Mouse (Mus musculus): ENCODE data around the gene Rab5b.
"Not testable (repeated sequence)": the region's sequence is repeated elsewhere in the genome, so short reads cannot be mapped to it uniquely, and the experiment has no call there.

Rab5b gene

DNA sequence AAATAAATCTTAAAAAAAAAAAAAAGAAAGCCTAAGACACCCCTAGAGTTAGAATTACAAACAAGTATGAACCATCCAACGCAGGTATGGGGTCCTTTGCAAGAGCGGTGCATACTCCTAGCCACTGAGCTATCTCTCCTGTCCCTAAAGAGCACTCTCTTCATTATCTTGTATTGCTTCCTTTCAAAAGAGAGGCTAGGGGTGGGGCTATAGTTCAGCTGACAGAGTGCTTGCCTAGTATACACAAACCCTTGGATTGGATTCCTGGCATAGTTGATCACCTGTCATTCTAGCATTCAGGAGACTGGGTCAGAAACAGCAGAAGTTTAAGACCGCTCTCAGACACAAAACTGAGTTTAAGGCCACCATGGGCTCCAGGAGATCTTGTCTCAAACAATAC is 40.8 kb downstream of the Rab5b start:
- in situ Hi-C loops (cut with MboI; ENCODE audit: low pct_unique_long_range_greater_than_20kb in 1 of 2, low sequenced_read_pairs in 2 of 2, unreplicated experiment in 1 of 2), result no loop called here

DNA sequence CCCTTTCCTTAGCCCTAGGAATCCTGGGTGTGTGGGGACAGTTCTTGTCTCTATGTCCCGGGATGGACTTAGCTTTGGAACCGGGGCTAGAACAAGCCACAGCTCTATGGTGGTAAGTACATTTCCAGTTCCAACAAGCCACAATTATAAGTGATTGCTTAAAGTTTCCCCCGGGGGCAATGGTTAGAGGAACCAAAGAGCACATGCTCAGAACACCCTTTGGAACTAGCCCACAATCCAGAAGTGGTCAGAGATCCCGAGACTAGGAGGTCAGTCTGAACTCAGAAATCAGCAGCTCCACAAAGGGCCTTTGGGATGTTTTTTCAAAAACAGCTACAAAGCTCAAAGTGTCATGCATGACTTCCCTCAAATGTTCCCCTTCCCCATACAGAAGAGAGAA is 42.2 kb downstream of the Rab5b start:
- in situ Hi-C loops (cut with MboI; ENCODE audit: low pct_unique_long_range_greater_than_20kb in 1 of 2, low sequenced_read_pairs in 2 of 2, unreplicated experiment in 1 of 2), result no loop called here

DNA sequence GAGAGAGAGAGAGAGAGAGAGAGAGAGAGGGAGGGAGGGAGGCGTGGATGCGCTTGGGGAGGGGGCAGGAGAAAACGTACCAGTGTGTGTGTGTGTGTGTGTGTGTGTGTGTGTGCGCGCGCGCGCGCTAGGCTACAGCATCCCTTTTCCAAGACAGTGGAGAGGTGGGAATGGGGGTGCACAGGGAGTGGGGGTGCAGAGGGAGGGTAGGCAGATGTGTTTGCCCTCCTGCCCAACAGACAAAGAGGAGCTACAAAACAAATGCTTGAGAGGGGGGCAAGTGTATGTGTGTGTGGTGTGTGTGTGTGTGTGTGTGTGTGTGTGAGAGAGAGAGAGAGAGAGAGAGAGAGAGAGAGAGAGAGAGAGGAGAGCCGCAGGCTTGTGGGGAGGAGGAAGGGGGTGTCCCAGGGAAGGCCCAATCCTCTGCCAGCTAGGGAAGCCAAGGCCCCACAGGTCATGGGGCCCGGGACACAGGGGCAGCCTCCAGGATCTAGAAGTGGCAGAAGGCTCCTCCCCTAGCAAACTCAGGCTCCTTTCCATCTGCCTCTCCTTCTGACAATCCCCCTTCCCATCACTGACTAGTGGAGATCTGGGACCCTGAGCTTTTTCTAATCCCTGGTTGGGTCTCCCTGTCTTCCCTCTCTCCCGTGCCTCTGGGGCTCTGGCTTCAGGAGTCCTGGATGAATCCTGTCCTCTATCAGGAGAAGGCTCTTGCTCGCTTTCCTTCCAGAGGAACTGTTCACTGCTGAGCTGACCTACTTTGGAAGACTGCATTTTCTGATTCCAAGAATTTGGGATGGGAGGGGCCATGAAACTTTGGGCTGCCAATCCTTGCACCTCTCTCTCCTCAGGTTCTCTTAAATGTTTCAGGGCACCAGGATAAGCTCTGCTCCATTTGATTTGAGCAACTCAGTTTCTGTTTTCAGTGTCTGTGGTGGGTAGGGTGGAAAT is 49.6 kb downstream of the Rab5b start:
- in situ Hi-C loops (cut with MboI; ENCODE audit: low pct_unique_long_range_greater_than_20kb in 1 of 2, low sequenced_read_pairs in 2 of 2, unreplicated experiment in 1 of 2), result no loop called here

DNA sequence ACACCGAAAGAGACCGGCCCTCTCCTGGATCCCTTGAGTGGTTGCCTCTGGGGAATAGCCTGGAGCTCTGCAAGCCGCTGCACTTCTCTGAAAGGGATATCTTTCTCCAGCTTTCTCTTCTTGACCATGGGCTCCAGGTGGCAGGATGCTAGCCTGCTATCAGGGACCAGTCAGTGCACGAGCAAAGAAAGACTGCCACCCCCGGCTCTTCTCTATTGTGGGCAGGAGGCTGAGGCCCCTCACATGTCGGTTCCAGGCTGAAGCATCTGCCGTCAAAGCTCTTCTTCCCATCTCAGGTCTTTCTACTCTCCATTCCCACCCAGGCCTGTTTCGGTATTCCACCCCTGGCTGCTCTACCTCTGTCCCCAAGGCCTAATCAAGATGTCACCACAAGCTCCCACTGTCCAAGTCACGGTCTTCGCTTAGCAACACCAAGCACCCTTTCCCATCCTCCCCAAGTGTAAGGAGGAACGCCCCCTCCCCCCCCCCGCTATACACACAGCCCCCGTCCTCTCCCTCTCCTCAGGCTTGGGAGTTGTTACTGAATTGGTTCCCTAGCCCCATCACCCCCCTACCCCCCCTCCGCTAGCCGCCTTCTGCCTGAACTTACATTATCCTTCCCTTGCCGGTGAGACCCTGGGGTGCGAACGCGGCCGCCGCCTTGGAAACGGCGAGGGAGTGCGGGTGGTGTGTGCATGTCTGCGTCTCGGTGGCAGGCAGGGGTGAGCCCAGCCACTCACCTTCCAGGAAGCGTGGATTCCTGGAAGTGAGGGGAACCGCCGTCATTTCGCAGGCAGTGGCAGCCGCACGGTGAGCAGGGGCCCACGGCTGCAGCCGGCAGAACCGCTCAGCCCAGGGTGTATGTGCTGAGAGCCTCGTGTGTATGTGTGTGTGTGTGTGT is 50.7 kb downstream of the Rab5b start, which contains the start of gene Ikzf4:
Ikzf4 (minus strand) TSS at position 881 of the 901 bp plus-strand sequence.
- in situ Hi-C loops (cut with MboI; ENCODE audit: low pct_unique_long_range_greater_than_20kb in 1 of 2, low sequenced_read_pairs in 2 of 2, unreplicated experiment in 1 of 2), result no loop called here

DNA sequence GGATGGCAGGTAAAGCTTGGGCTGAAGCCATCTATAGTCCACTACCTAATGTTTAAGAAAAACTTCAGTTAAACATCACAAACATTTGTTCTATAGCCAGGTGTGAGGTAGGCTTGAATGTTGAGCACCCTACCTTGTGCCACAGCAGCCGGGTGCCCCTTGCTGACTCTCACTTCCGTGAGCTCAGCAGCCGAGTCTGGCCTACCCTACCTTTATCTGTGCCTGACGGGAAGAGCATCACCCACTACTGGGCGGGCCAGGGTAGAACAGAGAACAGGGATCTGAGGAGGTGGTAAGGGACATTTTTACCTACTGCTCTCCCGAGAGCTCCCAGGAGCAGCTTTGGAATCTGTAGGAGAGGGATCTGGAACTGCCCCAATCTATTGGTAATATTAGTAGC is 53.3 kb downstream of the Rab5b start:
- in situ Hi-C loops (cut with MboI; ENCODE audit: low pct_unique_long_range_greater_than_20kb in 1 of 2, low sequenced_read_pairs in 2 of 2, unreplicated experiment in 1 of 2), result no loop called here

DNA sequence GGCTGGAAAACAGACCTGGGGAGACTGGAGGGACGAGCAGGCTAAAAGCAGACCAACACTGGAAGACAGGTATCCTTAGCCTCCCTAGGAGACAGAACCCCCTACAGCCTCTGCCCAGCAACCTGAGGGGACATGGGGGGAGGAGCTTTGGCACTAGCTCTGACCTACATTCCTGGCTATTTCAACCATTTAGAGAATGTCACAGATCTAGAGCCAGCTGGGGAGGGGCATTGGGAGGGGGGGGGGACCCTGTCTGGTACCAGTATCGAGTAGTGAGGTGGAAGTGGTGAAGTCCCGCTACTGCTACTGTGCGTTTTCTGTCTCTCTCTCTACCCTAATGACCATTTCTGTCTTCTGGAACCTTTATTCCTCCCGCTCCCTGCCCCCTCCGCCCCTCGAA is 54.2 kb downstream of the Rab5b start:
- in situ Hi-C loops (cut with MboI; ENCODE audit: low pct_unique_long_range_greater_than_20kb in 1 of 2, low sequenced_read_pairs in 2 of 2, unreplicated experiment in 1 of 2), result no loop called here

DNA sequence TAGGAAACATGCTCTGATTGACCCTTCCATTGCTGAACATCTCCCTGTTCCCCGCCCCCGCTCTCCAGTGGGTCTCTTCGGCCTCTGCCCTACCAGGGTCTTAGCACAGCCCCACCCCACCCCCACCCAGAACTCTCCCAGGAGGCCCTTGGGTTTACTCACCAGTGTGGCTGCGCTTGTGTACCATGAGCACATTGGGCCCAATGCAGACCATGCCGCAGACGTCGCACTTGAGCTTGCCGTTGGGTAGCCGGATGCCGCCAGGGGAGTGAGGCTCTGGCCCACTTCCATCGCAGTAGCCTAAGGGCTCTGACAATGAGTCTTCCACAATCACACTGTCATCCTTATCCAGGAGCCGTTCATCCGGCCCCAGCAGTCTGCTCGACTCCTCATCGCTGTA is 55.2 kb downstream of the Rab5b start:
- in situ Hi-C loops (cut with MboI; ENCODE audit: low pct_unique_long_range_greater_than_20kb in 1 of 2, low sequenced_read_pairs in 2 of 2, unreplicated experiment in 1 of 2), result no loop called here

DNA sequence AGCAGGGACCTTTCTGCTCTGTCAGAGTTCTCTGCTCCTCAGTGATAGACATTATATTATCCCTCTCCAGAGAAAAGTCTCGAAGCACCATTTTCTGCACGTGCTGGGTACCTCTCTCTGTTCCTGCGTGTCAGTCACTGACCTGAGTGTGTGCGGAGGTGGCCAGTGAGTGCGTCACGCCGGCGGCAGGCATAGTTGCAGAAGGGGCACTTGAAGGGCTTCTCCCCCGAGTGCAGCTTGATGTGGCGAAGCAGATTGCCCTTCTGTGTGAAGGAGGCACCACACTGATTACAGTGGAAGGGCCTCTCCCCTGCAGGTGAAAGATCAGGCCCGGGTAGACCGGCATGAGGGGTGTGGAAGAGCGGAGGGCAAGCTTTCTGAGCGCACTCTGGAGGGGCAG is 56.1 kb downstream of the Rab5b start:
- in situ Hi-C loops (cut with MboI; ENCODE audit: low pct_unique_long_range_greater_than_20kb in 1 of 2, low sequenced_read_pairs in 2 of 2, unreplicated experiment in 1 of 2), result no loop called here

DNA sequence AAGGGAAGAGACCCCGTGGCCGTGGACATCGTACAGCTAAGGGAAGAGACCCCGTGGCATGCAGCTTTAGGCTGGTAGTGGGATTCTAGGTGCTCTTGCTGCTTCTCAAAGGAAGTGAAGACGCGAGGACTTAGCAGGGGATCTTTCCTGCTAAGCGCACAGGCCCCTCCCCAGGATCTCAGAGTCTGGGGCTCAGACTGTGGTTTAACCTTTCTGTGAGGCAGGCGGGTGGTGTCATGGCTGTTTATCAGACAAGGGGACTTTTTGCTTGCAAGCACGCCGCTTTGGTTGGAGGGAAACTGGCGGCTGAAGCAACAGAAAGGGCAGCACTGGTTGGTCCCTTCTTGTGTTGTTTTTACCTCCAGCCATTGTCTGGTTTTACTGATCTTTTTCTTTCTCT is 59.1 kb downstream of the Rab5b start:
- in situ Hi-C loops (cut with MboI; ENCODE audit: low pct_unique_long_range_greater_than_20kb in 1 of 2, low sequenced_read_pairs in 2 of 2, unreplicated experiment in 1 of 2), result no loop called here

DNA sequence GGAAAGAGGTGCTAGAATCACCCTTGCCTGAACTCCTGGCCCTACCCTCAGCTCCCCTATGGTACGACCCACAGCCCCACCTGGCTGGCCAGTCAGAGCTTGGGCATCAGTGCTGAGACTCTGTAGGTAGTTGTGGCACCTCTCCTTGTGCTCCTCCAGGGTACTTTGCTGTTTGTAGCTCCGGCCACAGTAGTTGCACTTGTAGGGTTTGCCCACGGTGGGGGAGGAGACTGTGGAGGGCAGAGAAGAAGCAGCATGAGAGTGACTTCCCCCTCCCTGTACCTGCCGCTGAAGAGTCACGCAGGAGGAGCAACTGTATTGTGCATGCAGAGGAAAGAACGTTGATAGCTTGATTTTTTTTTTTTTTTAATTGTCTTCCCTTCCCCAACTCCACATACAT is 59.5 kb downstream of the Rab5b start:
- in situ Hi-C loops (cut with MboI; ENCODE audit: low pct_unique_long_range_greater_than_20kb in 1 of 2, low sequenced_read_pairs in 2 of 2, unreplicated experiment in 1 of 2), result no loop called here

DNA sequence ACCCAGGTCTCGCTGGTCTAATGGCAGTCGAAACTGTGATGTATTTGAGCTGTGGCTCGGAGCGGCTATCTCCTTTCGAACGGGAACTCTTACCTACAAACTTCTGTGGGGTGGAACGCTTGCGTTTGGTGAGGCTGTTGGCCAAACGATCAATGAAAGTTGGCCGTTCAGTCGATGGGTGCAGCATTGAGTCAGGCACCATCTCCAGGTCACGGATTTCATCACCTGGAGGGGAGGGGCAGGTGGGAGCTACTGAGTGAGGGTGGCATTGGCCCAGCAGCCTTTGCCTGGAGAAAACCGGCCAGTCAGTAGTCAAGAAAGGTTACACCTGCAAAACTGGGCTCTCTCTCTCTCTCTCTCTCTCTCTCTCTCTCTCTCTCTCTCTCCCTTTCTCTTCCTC is 60.4 kb downstream of the Rab5b start:
- in situ Hi-C loops (cut with MboI; ENCODE audit: low pct_unique_long_range_greater_than_20kb in 1 of 2, low sequenced_read_pairs in 2 of 2, unreplicated experiment in 1 of 2), result no loop called here

DNA sequence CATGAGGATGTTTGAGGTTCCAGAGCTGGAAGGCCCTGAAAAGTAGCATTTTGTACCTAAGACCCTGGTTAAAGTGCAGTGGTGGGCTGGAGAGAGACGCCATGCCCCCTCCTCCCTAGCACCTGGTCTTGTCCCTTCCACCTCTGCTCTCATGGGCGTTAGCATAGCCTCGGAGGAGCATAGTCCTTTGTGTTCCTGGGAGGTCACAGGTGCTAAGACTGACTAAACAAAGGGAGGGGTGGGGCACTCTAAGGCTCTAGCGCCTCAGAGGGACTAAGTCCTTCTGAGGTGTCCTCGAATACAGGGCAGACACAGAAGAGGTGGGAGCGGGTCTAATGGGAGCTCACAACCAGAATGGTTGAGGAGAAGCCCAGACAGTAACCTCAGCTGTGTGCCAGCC is 64.5 kb downstream of the Rab5b start:
- in situ Hi-C loops (cut with MboI; ENCODE audit: low pct_unique_long_range_greater_than_20kb in 1 of 2, low sequenced_read_pairs in 2 of 2, unreplicated experiment in 1 of 2), result no loop called here

DNA sequence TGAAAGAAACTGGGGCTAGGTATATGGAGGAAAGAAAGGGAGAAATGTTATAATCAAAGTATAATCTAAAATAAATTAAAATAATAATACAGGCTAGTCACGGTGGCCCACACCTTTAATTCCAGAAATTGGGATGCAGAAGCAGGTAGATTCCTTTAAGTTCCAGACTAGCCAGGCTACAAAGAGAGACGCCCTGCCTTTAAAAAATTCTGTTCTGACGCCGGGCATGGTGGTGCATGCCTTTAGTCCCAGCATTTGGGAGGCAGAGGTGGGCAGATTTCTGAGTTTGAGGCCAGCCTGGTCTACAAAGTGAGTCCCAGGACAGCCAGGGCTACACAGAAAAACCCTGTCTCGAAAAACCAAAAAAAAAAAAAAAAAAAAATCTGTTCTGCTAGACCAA is 65.8 kb downstream of the Rab5b start:
- in situ Hi-C loops (cut with MboI; ENCODE audit: low pct_unique_long_range_greater_than_20kb in 1 of 2, low sequenced_read_pairs in 2 of 2, unreplicated experiment in 1 of 2), result not testable (repeated sequence)

DNA sequence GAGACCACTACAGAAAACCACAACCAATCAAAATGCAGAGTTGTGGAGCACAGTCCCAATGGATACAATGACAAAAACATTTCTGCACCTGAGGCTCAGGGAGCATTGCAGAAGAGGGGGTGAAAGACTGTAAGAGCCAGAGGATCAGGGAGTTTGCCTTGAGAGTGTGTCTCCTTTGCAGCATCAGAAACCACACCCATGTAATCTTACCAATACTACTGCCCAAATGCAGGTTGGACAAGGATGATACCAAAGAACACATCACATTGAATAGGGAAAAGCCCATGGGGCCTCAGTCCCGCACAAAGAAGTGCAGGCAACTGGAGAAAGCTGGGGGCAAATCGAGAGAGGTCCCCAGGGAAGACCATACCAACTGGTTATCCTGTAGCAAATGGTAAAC is 66.3 kb downstream of the Rab5b start:
- in situ Hi-C loops (cut with MboI; ENCODE audit: low pct_unique_long_range_greater_than_20kb in 1 of 2, low sequenced_read_pairs in 2 of 2, unreplicated experiment in 1 of 2), result no loop called here

DNA sequence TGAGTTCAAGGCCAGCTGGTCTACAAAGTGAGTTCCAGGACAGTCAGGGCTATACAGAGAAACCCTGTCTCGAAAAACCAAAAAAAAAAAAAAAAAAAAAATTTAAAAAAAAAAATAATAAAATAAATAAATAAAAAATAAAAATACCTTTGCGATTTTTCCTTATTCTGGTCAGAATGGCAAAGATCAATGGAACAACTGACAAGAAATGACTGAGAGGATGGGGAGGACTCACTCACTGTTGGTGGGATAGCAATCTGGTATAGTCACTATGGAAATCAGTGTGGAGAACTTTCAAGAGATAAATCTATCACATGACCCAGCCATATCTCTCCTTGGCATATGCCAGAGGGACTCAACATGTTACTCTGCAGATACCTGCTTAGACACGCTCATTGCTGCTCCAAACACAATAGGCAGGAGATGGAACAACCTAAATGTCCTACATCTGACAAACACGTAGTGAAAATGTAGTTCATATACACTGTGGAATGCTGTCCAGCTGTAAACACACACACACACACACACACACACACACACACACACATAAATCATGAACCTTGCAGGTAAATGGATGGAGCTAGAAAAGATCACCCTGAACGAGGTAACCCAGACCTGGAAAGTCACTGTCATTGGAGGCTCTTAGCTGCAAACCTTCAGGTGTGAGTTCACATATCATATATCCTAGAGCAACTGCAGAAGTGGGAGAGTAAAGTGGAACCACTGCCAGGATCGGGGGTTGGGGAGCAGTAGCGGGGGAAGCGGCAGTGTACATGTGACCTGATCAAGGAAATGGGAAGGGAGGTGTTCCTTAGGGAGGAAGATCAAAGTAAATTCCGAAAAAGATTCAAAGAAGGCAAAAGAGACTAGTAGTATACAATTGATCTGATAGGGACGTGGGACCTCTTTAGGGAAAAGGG is 68.4 kb downstream of the Rab5b start:
- in situ Hi-C loops (cut with MboI; ENCODE audit: low pct_unique_long_range_greater_than_20kb in 1 of 2, low sequenced_read_pairs in 2 of 2, unreplicated experiment in 1 of 2), result no loop called here
